Mouse (Mus musculus): ENCODE results near the gene Parp12. TPM values are rescaled to one million over a fixed set of nuclear protein-coding genes. Genes with fewer than 3 reads are reported as not detected.
A peak's percentile ranks its signal among the peaks of the same experiment; 100 is the strongest.

The Parp12 gene
- total RNA-seq (2021), result 10 to 100 TPM; 15.3 to 20.3 TPM
- polyA plus RNA-seq (2012; rRNA removed), result 29.6 and 33.0 TPM in 2 replicates
- long read RNA-seq, transcript Parp12-201 (12 exons, 3,231 nt), result major isoform, 19 of 21 reads
- long read RNA-seq, partial matches to known transcripts, result 0 of 21 reads
- long read RNA-seq, other reads (novel, unspliced or antisense), result 2 of 21 reads

GRCm38 (mm10) chr6:39117584-39118455 is at the start of gene Parp12:
Parp12 (minus strand) TSS chr6:39118349.
- peak; percentile 91 for DNase-seq

GRCm38 (mm10) chr6:39164891-39165290 is 46.7 kb upstream of the Parp12 start:
- peak; percentile 32 for DNase-seq

- DNase-seq, result no peak
These were observed 43.8 kb upstream of the Parp12 start for GRCm38 (mm10) chr6:39161975-39162374.

- peak; percentile 5 for DNase-seq
These were observed 27.9 kb upstream of the Parp12 start for GRCm38 (mm10) chr6:39146041-39146440.

GRCm38 (mm10) chr6:39132556-39132955 is 14.4 kb upstream of the Parp12 start:
- DNase-seq, result no peak

- DNase-seq, result no peak
These were observed 13.3 kb upstream of the Parp12 start for GRCm38 (mm10) chr6:39131480-39131879.

GRCm38 (mm10) chr6:39124719-39125118 is 6.6 kb upstream of the Parp12 start:
- no peak for DNase-seq

GRCm38 (mm10) chr6:39120685-39121084 is 2.5 kb upstream of the Parp12 start:
- no peak for DNase-seq

- no peak for DNase-seq
These were observed 320 bp upstream of the Parp12 start for GRCm38 (mm10) chr6:39118456-39118881.

GRCm38 (mm10) chr6:39115438-39115837 is 2.7 kb downstream of the Parp12 start:
- no peak for DNase-seq

- no peak for DNase-seq
These were observed 5.0 kb downstream of the Parp12 start for GRCm38 (mm10) chr6:39113141-39113540.

GRCm38 (mm10) chr6:39112701-39113100 is 5.4 kb downstream of the Parp12 start:
- no peak for DNase-seq

- DNase-seq, result no peak
These were observed 11.3 kb downstream of the Parp12 start for GRCm38 (mm10) chr6:39106812-39107211.

GRCm38 (mm10) chr6:39104631-39105030 is 13.5 kb downstream of the Parp12 start:
- no peak for DNase-seq

- no peak for DNase-seq
These were observed 41.7 kb downstream of the Parp12 start for GRCm38 (mm10) chr6:39076498-39076897.

- no peak for DNase-seq
These were observed 44.0 kb downstream of the Parp12 start for GRCm38 (mm10) chr6:39074186-39074585.

GRCm38 (mm10) chr6:39072664-39073063 is 45.5 kb downstream of the Parp12 start:
- DNase-seq, result peak; percentile 19

GRCm38 (mm10) chr6:39066935-39067578 is 51.1 kb downstream of the Parp12 start:
- peak; percentile 83 for DNase-seq

GRCm38 (mm10) chr6:39063541-39063940 is 54.6 kb downstream of the Parp12 start:
- DNase-seq, result no peak

- no peak for DNase-seq
These were observed 57.0 kb downstream of the Parp12 start for GRCm38 (mm10) chr6:39061180-39061579.

- DNase-seq, result peak; percentile 71
These were observed 58.3 kb downstream of the Parp12 start for GRCm38 (mm10) chr6:39059547-39060497.

GRCm38 (mm10) chr6:39058936-39059335 is 59.2 kb downstream of the Parp12 start:
- no peak for DNase-seq

Measured in adrenal gland, adult 2 months (tissue).